Mouse (Mus musculus) intestine, embryonic 15.5 days (tissue): ENCODE results near the gene Preb. TPM values are rescaled to one million over a fixed set of nuclear protein-coding genes. Genes with fewer than 3 reads are reported as not detected.

Experiments
- ATAC-seq: fragments of 200-750 bp; cut with Nextera tagmentation; 2 replicates; pipeline ENCODE4 v1.8.0; 2017; ENCODE audit warnings: moderate TSS enrichment, moderate library complexity
- H3K27ac ChIP-seq: fragments of 300-500 bp; sonication (generic); 2 replicates; pipeline ENCODE4 v1.5.1; 2015; ENCODE audit warnings: mild to moderate bottlenecking, inconsistent platforms
- H3K27me3 ChIP-seq: fragments of 300-500 bp; sonication (generic); replicated peaks from 2 replicates; pipeline ENCODE4 v1.6.1; 2015; ENCODE audit warnings: inconsistent platforms
- H3K36me3 ChIP-seq: fragments of 300-500 bp; sonication (generic); 2 replicates; pipeline ENCODE4 v1.6.1; 2015; ENCODE audit warnings: inconsistent platforms
- H3K4me1 ChIP-seq: fragments of 300-500 bp; sonication (generic); replicated peaks from 2 replicates; pipeline ENCODE4 v1.6.1; 2015; ENCODE audit warnings: inconsistent platforms
- H3K4me2 ChIP-seq: fragments of 300-500 bp; sonication (generic); replicated peaks from 2 replicates; pipeline ENCODE4 v1.6.1; 2015; ENCODE audit warnings: mild to moderate bottlenecking, inconsistent platforms
- H3K4me3 ChIP-seq: fragments of 300-500 bp; sonication (generic); replicated peaks from 2 replicates; pipeline ENCODE4 v1.5.1; 2015; ENCODE audit warnings: inconsistent platforms
- H3K9ac ChIP-seq: fragments of 300-500 bp; sonication (generic); 2 replicates; pipeline ENCODE4 v1.6.1; 2015; ENCODE audit warnings: inconsistent platforms
- H3K9me3 ChIP-seq: fragments of 300-500 bp; sonication (generic); 2 replicates; pipeline ENCODE4 v1.6.1; 2016; ENCODE audit warnings: inconsistent platforms
- WGBS: fragments of 180-500 bp; shearing (Covaris S2); methylation state at CpG from one replicate; pipeline ENCODE4 v1.1.7; 2015; 5-methylcytosine and 5-hydroxymethylcytosine counted together
- polyA plus RNA-seq: library from polyadenylated mRNA; unstranded; fragments of >200 nt; fragmentation: Nextera tagmentation; extraction: Ambion mirVana; gene quantifications from 2 replicates; pipeline ENCODE4 v1.2.1, GENCODE M21; 2015

Gene Preb
- polyA plus RNA-seq, 1 experiment from 2014 or later, result 166 TPM

DNA sequence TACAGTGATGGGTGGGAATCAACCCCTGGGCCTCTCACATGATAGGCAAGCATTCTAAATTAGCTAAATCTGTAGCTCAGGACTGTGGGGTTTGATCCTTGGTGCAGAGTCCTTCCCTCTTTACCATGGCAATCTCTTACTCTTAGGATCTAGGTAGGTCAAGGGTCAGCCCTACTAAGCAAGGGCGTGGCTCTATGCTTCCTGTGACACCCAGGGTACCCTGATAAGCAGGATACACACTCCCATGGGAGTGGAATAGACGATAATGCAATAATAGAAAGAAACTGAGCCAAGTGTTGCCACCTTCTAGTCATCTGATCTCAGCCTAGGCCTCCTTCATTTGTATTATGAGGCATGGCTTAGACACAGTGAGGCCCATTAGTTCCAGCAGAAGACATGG lies 9.3 kb upstream of the Preb start:
- 58% methylated on average over 2 of the region's 2 CpGs for WGBS

GRCm38 (mm10) chr5:30968416-30968815 lies 8.3 kb upstream of the Preb start, which contains the start of gene Tcf23:
TSS of gene Tcf23 (plus strand) at chr5:30968662.
- H3K9ac ChIP-seq, result no peak within 1 kb of the TSS
- no peaks in the 10 kb centered on the region for H3K36me3 ChIP-seq
- no peak within 1 kb of the TSS for H3K4me3 ChIP-seq
- no peak for ATAC-seq
- H3K27ac ChIP-seq, result 0 out of 2 replicates have a peak within 1 kb of the TSS, but pooled peaks have one; percentile 32
- H3K27me3 ChIP-seq, result no peaks in the 10 kb centered on the region
- no peaks in the 10 kb centered on the region for H3K9me3 ChIP-seq
- no peak within 1 kb of the TSS for H3K4me2 ChIP-seq
- H3K4me1 ChIP-seq, result peaks cover 7% of the 10 kb centered on the region
- WGBS, result 70% methylated on average over 8 of the region's 8 CpGs

More for the DNA sequence above, 9.3 kb upstream of the Preb start:
- Histone ChIP-seq H3K9me3 (no peaks in the 10 kb centered on the region), H3K27me3 (no peaks in the 10 kb centered on the region), H3K27ac (peak overlapping the region; percentile 51), H3K4me3 (no peak overlapping the region), H3K4me2 (0 out of 2 replicates have a peak overlapping the region, but pooled peaks have one; percentile 3), H3K9ac (no peak overlapping the region), H3K4me1 (peaks cover 7% of the 10 kb centered on the region), H3K36me3 (no peaks in the 10 kb centered on the region)
- ATAC-seq, result peak; percentile 94

- no peak for ATAC-seq
- Histone ChIP-seq H3K36me3 (no peaks in the 10 kb centered on the region), H3K27ac (no peak overlapping the region), H3K9ac (no peak overlapping the region), H3K9me3 (no peaks in the 10 kb centered on the region), H3K4me2 (no peak overlapping the region), H3K4me3 (no peak overlapping the region), H3K27me3 (no peaks in the 10 kb centered on the region), H3K4me1 (peaks cover 7% of the 10 kb centered on the region)
- WGBS, result 85% methylated on average over 4 of the region's 4 CpGs
These were observed 6.0 kb upstream of the Preb start for GRCm38 (mm10) chr5:30966189-30966588.

GRCm38 (mm10) chr5:30963916-30964315 lies 3.8 kb upstream of the Preb start:
- Histone ChIP-seq H3K36me3 (no peaks in the 10 kb centered on the region), H3K27ac (no peak overlapping the region), H3K4me2 (no peak overlapping the region), H3K4me3 (no peak overlapping the region), H3K9ac (no peak overlapping the region), H3K9me3 (no peaks in the 10 kb centered on the region), H3K27me3 (no peaks in the 10 kb centered on the region), H3K4me1 (peaks cover 10% of the 10 kb centered on the region)
- WGBS, result 76% methylated on average over 3 of the region's 3 CpGs
- no peak for ATAC-seq

DNA sequence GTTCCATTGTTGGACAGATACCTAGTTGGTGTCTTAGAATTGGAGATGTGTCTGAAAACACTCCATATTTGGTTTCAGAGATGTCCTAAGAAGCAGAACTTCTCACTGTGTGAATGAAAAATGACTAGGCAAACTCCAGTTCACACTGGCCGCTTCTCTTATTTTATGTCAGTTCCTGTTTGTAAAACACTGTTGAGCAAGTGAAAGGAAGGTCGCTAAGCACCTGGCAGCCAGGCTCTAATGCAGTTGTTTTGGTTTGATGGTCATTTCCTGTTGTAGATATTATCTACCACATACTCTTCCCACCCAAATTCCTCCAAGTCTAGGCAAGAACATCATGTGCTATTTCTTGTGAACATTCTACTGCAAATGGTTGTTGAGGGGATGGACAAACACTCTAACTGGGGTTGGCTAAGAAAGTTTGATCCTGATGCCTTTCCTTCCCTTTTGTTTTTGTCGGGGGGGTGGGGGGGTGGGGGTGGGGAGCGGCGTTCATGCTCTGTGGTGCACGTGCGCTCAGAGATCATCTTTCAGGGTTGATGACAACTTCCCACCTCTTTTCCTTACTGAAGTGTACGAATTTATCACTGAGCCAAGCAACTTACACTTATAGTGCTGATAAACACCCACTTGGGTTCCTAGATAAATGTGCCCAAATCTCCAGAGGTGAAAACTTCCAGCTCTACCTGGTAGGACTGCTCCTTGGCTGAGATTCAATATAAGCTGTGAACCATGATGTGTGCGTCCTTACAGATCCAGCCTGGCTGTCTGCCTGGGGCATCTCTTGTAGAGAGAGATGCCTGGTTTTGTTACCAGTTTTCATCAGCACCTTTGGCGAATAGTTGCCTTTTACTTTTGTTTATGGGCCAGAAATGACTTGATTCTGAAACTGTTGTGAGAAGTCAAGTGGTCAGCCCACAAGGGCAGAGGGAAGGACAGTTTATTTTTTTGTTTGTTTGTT lies 1.7 kb upstream of the Preb start:
- H3K27ac ChIP-seq, result no peak overlapping the region
- WGBS, result 73% methylated on average over 10 of the region's 10 CpGs
- H3K4me1 ChIP-seq, result peaks cover 17% of the 10 kb centered on the region
- H3K4me3 ChIP-seq, result no peak overlapping the region
- H3K9ac ChIP-seq, result no peak overlapping the region
- ATAC-seq, result no peak
- H3K27me3 ChIP-seq, result no peaks in the 10 kb centered on the region
- no peak overlapping the region for H3K4me2 ChIP-seq
- no peaks in the 10 kb centered on the region for H3K9me3 ChIP-seq
- H3K36me3 ChIP-seq, result 0 out of 2 replicates have a peak, but pooled peaks cover 6% of the 10 kb centered on the region

DNA sequence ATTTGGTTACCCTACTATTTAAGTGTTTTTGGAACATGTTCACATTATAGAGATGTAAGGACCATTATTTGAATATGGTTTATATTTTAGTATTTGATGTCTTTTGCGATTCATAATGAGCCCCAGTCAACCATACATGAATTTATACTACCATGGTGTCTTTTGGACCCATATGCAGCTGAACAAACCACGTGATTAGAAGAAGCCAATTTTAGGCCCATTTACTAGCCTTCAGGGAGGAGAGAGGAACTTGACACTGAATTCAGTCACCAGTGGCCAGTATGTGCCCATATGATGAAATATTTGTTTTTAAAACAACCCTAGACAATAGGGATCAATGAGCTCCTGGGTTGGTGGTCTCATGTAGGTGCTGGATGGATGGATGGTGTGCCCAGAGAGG lies 653 bp upstream of the Preb start:
- H3K27ac ChIP-seq, result no peak overlapping the region
- peak overlapping the region; percentile 41; the same call in 1 of the 2 replicates for H3K9ac ChIP-seq
- peaks cover 17% of the 10 kb centered on the region for H3K4me1 ChIP-seq
- ATAC-seq, result no peak
- peaks cover 10% of the 10 kb centered on the region for H3K36me3 ChIP-seq
- peak overlapping the region; percentile 62 for H3K4me2 ChIP-seq
- no peak overlapping the region; the same call in 1 of the 2 replicates for H3K4me3 ChIP-seq
- 94% methylated on average over 2 of the region's 2 CpGs for WGBS
- H3K27me3 ChIP-seq, result no peaks in the 10 kb centered on the region
- H3K9me3 ChIP-seq, result no peaks in the 10 kb centered on the region

- 0 out of 2 replicates have a peak, but pooled peaks have one; percentile 46 for ATAC-seq
- Histone ChIP-seq H3K4me1 (peaks cover 17% of the 10 kb centered on the region), H3K9me3 (no peaks in the 10 kb centered on the region), H3K9ac (peak overlapping the region; percentile 88), H3K4me3 (peak overlapping the region; percentile 78), H3K36me3 (peaks cover 24% of the 10 kb centered on the region), H3K27me3 (no peaks in the 10 kb centered on the region), H3K4me2 (peak overlapping the region; percentile 62), H3K27ac (peak overlapping the region; percentile 90)
- WGBS, result 29% methylated on average over 19 of the region's 19 CpGs
These were observed 835 bp downstream of the Preb start for GRCm38 (mm10) chr5:30959198-30959854.

DNA sequence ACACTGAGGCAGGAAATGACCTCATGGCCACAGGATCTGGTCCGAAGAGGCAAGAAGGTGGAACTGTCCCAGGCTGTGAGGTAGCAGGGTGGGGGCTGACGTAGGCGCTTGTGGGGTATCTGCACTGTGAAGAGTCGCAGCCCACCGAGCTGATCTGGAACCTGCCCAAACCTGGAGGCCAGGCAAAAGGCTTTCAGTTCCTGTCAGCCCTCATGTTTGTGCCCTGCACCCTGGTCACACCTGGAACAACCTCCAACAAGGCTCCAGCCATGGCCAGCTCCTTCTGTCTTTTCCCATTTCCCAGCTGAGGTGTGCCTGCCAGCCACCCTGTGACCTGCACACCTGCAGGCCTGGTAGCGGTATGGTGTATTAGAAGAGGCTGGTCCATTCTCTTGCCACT lies 2.3 kb downstream of the Preb start:
- peak overlapping the region; percentile 62 for H3K4me2 ChIP-seq

DNA sequence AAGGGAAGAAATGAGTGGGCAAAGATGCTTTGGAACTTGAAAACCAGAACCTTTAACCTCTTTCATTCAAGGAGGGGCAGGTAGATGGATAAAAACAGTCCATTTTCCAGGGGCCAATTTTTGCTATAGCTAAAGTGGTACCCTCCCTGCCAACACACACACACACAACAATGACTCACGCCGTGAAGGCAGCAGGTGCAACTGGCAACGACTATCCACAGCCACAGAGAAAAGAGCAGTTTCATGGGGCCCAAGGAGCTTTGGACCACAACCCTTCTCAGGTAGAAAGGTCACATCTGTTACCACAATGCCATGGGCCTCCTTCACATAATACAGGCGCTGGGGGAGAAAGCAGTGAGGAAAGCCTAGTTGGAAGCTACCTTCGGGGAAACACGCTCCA lies 4.4 kb downstream of the Preb start:
- ATAC-seq, result no peak
- H3K36me3 ChIP-seq, result peaks cover 33% of the 10 kb centered on the region
- H3K27ac ChIP-seq, result no peak overlapping the region
- no peak overlapping the region for H3K9ac ChIP-seq
- H3K9me3 ChIP-seq, result no peaks in the 10 kb centered on the region
- no peaks in the 10 kb centered on the region for H3K27me3 ChIP-seq
- H3K4me1 ChIP-seq, result peaks cover 17% of the 10 kb centered on the region
- no peak overlapping the region for H3K4me2 ChIP-seq
- no peak overlapping the region for H3K4me3 ChIP-seq
- WGBS, result 93% methylated on average over 6 of the region's 6 CpGs

More for the DNA sequence above, 2.3 kb downstream of the Preb start:
- Histone ChIP-seq H3K27me3 (no peaks in the 10 kb centered on the region), H3K9me3 (no peaks in the 10 kb centered on the region), H3K36me3 (peaks cover 33% of the 10 kb centered on the region), H3K9ac (no peak overlapping the region), H3K27ac (no peak overlapping the region), H3K4me1 (peaks cover 17% of the 10 kb centered on the region), H3K4me3 (no peak overlapping the region)
- 94% methylated on average over 6 of the region's 6 CpGs for WGBS
- no peak for ATAC-seq

DNA sequence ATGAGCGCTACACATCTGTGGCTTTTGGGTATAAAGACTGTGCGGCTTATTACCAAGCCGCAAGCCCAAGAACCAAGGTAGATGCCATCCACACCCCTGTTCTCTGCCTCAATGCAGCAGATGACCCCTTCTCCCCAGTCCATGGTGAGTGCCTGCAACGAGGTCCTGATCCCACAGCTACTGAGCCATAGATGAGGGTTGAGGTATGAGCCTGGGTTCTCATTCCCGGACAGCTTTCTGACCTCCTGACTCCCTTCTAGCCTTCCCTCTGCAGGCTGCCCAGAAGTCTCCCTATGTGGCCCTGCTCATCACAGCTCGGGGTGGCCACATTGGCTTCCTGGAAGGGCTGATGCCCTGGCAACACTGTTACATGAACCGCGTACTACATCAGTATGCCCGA lies 5.6 kb downstream of the Preb start:
- no peak overlapping the region for H3K4me2 ChIP-seq
- ATAC-seq, result no peak
- H3K36me3 ChIP-seq, result peaks cover 33% of the 10 kb centered on the region
- H3K9me3 ChIP-seq, result no peaks in the 10 kb centered on the region
- no peaks in the 10 kb centered on the region for H3K27me3 ChIP-seq
- H3K9ac ChIP-seq, result no peak overlapping the region
- no peak overlapping the region for H3K4me3 ChIP-seq
- 91% methylated on average over 9 of the region's 9 CpGs for WGBS
- H3K27ac ChIP-seq, result no peak overlapping the region
- peaks cover 17% of the 10 kb centered on the region for H3K4me1 ChIP-seq

DNA sequence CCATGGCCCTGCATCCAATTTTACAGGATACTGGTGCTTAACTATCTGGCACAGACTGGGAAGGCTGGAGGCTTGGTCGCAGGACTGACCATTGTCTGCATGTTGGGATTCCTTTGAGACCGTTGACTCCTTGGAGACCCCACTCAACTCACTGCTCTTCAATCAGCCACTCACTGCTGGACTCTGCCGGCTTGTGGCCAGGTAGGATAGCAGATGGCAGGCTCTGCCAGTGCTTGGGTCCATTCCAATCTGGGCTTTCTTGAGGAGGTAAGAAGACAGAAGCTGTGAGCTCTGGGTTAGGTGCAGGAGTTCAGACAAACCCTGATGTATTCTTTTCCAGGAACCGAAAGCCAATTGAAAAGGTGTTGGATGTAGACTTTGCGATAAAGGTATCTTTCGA lies 6.1 kb downstream of the Preb start:
- Histone ChIP-seq H3K27ac (no peak overlapping the region), H3K9ac (no peak overlapping the region), H3K4me3 (no peak overlapping the region), H3K4me1 (peaks cover 20% of the 10 kb centered on the region), H3K9me3 (no peaks in the 10 kb centered on the region), H3K4me2 (no peak overlapping the region), H3K36me3 (peaks cover 33% of the 10 kb centered on the region), H3K27me3 (no peaks in the 10 kb centered on the region)
- 95% methylated on average over 6 of the region's 6 CpGs for WGBS
- ATAC-seq, result no peak

- WGBS, result 84% methylated on average over 5 of the region's 5 CpGs
- H3K4me2 ChIP-seq, result no peak overlapping the region
- H3K9ac ChIP-seq, result no peak overlapping the region
- H3K4me1 ChIP-seq, result peaks cover 8% of the 10 kb centered on the region
- H3K27ac ChIP-seq, result no peak overlapping the region
- peaks cover 27% of the 10 kb centered on the region for H3K36me3 ChIP-seq
- H3K9me3 ChIP-seq, result no peaks in the 10 kb centered on the region
- H3K27me3 ChIP-seq, result no peaks in the 10 kb centered on the region
- ATAC-seq, result no peak
- no peak overlapping the region for H3K4me3 ChIP-seq
These were observed 7.6 kb downstream of the Preb start for GRCm38 (mm10) chr5:30952551-30952950.
